Mouse (Mus musculus): ENCODE results near the gene Pdlim7. TPM values are rescaled to one million over a fixed set of nuclear protein-coding genes. Genes with fewer than 3 reads are reported as not detected.

Pdlim7 gene
- polyA plus RNA-seq, 1 experiment, result 6.0 TPM

- TF ChIP-seq POLR2A (IDR thresholded peaks at IDR 0.05; ENCODE audit: borderline replicate concordance, low read depth, low read length), result no peak
- no peak for TF ChIP-seq CTCF (IDR thresholded peaks at IDR 0.05; ENCODE audit: low read depth, low read length)
- peaks cover 27% of the 10 kb centered on the region for H3K4me1 ChIP-seq (ENCODE audit: control insufficient read depth, insufficient read depth, low read length)
- H3K4me3 ChIP-seq (ENCODE audit: insufficient read depth, low read length), result no peak overlapping the region
- H3K27ac ChIP-seq (ENCODE audit: insufficient read depth, low read depth, low read length), result no peak overlapping the region
Observed at GRCm38 (mm10) chr13:55507877-55508276, 5.6 kb downstream of the Pdlim7 start.

DNA sequence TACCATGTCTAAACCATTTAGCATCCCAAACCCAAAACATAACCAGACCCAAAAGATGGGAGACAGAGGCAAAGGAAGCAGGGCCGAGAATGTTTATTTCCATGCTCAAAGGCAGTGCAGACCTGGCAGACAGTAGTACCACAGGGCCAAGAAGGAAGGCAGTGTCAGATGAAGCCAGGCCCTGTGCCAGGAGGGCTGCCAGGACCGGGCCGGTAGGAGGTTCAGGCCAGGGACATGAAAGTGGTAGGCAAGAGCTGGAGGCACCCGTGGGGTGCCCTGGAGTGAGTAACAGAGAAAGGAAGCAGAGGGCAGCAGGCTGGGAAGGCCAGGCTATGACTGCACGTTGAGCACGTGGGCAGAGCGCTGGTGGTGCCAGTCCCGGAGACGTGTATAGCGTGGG, 6.8 kb downstream of the Pdlim7 start:
- H3K4me1 ChIP-seq (ENCODE audit: control insufficient read depth, insufficient read depth, low read length), result peaks cover 19% of the 10 kb centered on the region
- no peak overlapping the region for H3K27ac ChIP-seq (ENCODE audit: insufficient read depth, low read depth, low read length)
- no peak for TF ChIP-seq CTCF (IDR thresholded peaks at IDR 0.05; ENCODE audit: low read depth, low read length)
- no peak for TF ChIP-seq POLR2A (IDR thresholded peaks at IDR 0.05; ENCODE audit: borderline replicate concordance, low read depth, low read length)
- H3K4me3 ChIP-seq (ENCODE audit: insufficient read depth, low read length), result no peak overlapping the region

DNA sequence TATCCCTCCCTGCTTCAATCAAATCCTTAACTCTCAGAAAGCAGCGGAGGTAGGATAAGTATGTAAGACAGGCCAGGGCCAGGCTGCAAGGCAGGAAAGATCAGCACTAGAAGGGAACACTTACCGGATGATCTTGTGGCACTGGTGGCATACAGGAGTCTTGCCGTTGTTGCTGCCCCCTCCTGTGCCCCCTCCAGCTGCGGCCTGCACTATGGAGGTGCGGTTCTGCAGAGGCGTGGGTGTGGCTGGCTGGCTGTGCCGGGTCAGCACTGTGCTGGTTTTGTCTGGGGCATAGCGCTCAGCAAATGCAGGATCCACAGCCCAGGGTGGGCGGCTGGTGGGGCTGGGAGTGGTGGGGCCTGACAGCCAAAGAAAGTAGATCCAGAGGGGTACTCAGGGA, 7.7 kb downstream of the Pdlim7 start:
- TF ChIP-seq CTCF (IDR thresholded peaks at IDR 0.05; ENCODE audit: low read depth, low read length) (no peak), POLR2A (IDR thresholded peaks at IDR 0.05; ENCODE audit: borderline replicate concordance, low read depth, low read length) (no peak)
- H3K4me3 ChIP-seq (ENCODE audit: insufficient read depth, low read length), result no peak overlapping the region

GRCm38 (mm10) chr13:55504390-55504789, 9.1 kb downstream of the Pdlim7 start:
- TF ChIP-seq CTCF (IDR thresholded peaks at IDR 0.05; ENCODE audit: low read depth, low read length), result no peak
- no peak for TF ChIP-seq POLR2A (IDR thresholded peaks at IDR 0.05; ENCODE audit: borderline replicate concordance, low read depth, low read length)
- Histone ChIP-seq H3K27ac (ENCODE audit: insufficient read depth, low read depth, low read length) (no peak overlapping the region), H3K4me1 (ENCODE audit: control insufficient read depth, insufficient read depth, low read length) (no peaks in the 10 kb centered on the region), H3K4me3 (ENCODE audit: insufficient read depth, low read length) (no peak overlapping the region)

More for the DNA sequence above, 7.7 kb downstream of the Pdlim7 start:
- Histone ChIP-seq H3K4me1 (ENCODE audit: control insufficient read depth, insufficient read depth, low read length) (peaks cover 10% of the 10 kb centered on the region), H3K27ac (ENCODE audit: insufficient read depth, low read depth, low read length) (no peak overlapping the region)

DNA sequence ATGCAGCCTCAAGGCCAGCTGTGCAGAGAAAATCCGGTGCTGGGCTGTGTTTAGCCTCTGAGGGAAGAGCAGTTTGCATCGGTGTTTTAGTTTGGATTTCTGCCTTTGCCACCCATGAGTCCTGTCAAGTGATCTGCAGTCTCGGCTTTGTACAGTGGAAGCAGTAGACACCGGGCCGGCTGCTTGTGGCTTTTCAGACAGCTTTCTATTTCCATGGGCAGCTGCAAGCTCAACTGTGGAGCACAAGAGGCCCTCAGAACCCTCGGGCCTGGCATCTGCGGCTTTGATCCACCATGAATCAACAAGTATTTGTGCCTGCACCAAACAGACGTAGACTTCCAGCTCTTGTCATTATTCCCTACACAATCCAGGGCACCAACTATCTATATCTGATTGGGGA, 11.1 kb downstream of the Pdlim7 start:
- no peak overlapping the region for H3K27ac ChIP-seq (ENCODE audit: insufficient read depth, low read depth, low read length)
- no peak for TF ChIP-seq POLR2A (IDR thresholded peaks at IDR 0.05; ENCODE audit: borderline replicate concordance, low read depth, low read length)
- TF ChIP-seq CTCF (IDR thresholded peaks at IDR 0.05; ENCODE audit: low read depth, low read length), result no peak
- no peaks in the 10 kb centered on the region for H3K4me1 ChIP-seq (ENCODE audit: control insufficient read depth, insufficient read depth, low read length)
- H3K4me3 ChIP-seq (ENCODE audit: insufficient read depth, low read length), result no peak overlapping the region

DNA sequence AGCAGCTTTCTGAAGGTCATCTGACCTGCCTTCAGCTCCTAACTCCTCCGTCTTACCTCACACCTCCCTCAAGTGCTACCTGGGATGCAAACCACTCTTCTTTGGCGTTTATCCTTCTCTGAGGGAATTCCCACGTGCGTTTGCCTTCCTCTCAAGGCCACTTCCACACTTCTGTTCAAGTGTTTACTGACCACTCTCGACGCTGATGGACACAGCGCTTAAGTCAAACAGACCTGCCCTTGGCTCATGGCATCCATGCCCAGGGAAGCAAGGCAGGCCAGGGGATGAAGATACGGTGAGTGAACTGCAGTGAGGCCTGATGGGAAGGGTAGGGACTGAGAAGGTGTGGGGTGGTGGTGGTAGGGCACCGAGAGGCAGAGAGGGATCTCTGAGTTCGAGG, 12.9 kb downstream of the Pdlim7 start:
- Histone ChIP-seq H3K27ac (ENCODE audit: insufficient read depth, low read depth, low read length) (no peak overlapping the region), H3K4me1 (ENCODE audit: control insufficient read depth, insufficient read depth, low read length) (no peaks in the 10 kb centered on the region), H3K4me3 (ENCODE audit: insufficient read depth, low read length) (no peak overlapping the region)
- TF ChIP-seq POLR2A (IDR thresholded peaks at IDR 0.05; ENCODE audit: borderline replicate concordance, low read depth, low read length) (no peak), CTCF (IDR thresholded peaks at IDR 0.05; ENCODE audit: low read depth, low read length) (no peak)

DNA sequence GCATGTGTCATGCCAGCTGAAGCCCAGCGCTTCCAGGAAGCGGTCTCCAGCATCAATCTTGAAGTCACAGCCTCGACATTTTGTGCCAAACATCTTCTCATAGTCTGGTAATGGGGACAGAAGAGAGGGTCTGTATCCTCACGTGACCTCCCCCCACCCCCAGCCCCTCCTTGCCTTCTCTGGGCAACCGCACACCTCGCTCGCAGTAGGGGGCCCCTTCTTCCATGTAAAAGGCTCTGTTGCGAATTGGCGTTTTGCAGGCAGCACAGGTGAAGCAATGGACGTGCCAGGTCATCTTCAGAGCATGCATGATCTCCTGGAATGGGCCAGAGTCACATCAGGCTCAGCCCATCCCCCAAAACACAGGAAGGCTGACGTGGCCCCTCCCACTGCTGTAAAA, 14.6 kb downstream of the Pdlim7 start:
- H3K4me3 ChIP-seq (ENCODE audit: insufficient read depth, low read length), result no peak overlapping the region
- no peak for TF ChIP-seq POLR2A (IDR thresholded peaks at IDR 0.05; ENCODE audit: borderline replicate concordance, low read depth, low read length)
- H3K4me1 ChIP-seq (ENCODE audit: control insufficient read depth, insufficient read depth, low read length), result no peaks in the 10 kb centered on the region
- no peak overlapping the region for H3K27ac ChIP-seq (ENCODE audit: insufficient read depth, low read depth, low read length)

- no peak overlapping the region for H3K4me3 ChIP-seq (ENCODE audit: insufficient read depth, low read length)
- TF ChIP-seq POLR2A (IDR thresholded peaks at IDR 0.05; ENCODE audit: borderline replicate concordance, low read depth, low read length), result no peak
- no peak for TF ChIP-seq CTCF (IDR thresholded peaks at IDR 0.05; ENCODE audit: low read depth, low read length)
- H3K27ac ChIP-seq (ENCODE audit: insufficient read depth, low read depth, low read length), result no peak overlapping the region
- no peaks in the 10 kb centered on the region for H3K4me1 ChIP-seq (ENCODE audit: control insufficient read depth, insufficient read depth, low read length)
Observed at GRCm38 (mm10) chr13:55496661-55497060, 16.8 kb downstream of the Pdlim7 start.

DNA sequence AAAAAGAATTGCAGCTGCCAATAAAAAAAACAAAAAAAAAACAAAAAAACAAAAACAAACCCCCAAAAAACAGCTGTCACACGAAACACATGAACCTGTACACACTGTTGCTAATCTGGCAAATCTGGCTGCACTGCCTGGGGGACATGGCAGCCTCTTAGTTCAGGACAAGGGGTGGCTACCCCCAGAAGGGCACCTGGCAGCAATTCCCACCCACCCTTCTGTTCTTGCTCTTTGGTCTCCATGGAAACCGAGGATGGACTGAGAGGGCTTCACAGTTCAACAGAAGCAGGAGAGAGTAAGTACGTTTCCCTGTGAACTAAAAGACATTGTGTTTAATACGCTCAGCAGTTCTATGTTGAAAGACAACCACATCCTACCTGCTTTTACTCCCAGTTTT, 17.8 kb downstream of the Pdlim7 start:
- TF ChIP-seq POLR2A (IDR thresholded peaks at IDR 0.05; ENCODE audit: borderline replicate concordance, low read depth, low read length) (no peak), CTCF (IDR thresholded peaks at IDR 0.05; ENCODE audit: low read depth, low read length) (no peak)
- Histone ChIP-seq H3K4me1 (ENCODE audit: control insufficient read depth, insufficient read depth, low read length) (no peaks in the 10 kb centered on the region), H3K4me3 (ENCODE audit: insufficient read depth, low read length) (no peak overlapping the region), H3K27ac (ENCODE audit: insufficient read depth, low read depth, low read length) (no peak overlapping the region)

DNA sequence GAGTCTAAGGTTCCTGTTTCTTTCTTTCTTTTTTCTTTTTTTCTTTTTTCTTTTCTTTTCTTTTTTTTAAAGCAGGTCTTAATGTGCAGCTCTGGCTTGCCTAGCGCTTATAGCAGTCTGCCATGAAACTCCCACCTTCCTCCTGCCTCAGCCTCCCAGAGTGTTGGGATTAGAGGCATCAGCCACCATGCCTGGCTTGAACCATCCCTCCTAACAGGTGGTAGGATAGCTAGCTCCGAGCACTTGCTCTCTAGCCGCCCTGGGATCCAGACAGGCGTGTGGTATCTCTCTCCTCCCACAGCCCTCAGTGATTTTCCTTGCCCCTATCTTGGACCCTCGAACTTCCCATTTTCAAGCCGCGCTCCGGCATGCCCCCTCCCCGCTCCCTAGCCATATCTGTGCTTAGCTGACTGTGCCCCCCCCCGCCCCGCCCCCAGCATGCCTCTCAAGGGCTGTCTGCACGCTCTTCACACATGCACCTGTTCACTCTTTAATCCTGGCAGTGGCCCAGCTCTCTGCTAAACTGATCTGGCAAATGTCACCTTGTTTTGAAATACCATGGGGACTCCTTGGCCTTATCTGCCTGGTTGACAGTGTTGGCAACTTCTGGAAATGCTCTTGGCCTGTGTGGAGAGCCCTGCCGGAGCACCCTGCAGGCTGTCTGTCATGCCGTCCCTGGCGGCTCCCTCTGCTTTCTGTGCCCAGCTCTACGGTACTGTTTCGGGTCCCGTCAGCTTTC, 18.4 kb downstream of the Pdlim7 start:
- TF ChIP-seq CTCF (IDR thresholded peaks at IDR 0.05; ENCODE audit: low read depth, low read length) (no peak), POLR2A (IDR thresholded peaks at IDR 0.05; ENCODE audit: borderline replicate concordance, low read depth, low read length) (no peak)
- no peak overlapping the region for H3K27ac ChIP-seq (ENCODE audit: insufficient read depth, low read depth, low read length)
- no peak overlapping the region for H3K4me3 ChIP-seq (ENCODE audit: insufficient read depth, low read length)
- H3K4me1 ChIP-seq (ENCODE audit: control insufficient read depth, insufficient read depth, low read length), result no peaks in the 10 kb centered on the region

Data from bone marrow macrophage, adult 2 months (primary cell).